Mouse (Mus musculus): ENCODE results near the gene Msn. TPM values are rescaled to one million over a fixed set of nuclear protein-coding genes. Genes with fewer than 3 reads are reported as not detected.
A peak's percentile ranks its signal among the peaks of the same experiment; 100 is the strongest.

Gene Msn
- total and polyA plus RNA-seq, 3 experiments: 15.5 to 132 (median 88.1) TPM

- no peak for DNase-seq (ENCODE audit: low read depth, low spot score)
- Histone ChIP-seq H3K9me3 (replicated peaks; ENCODE audit: insufficient read depth, low read length) (no peaks in the 10 kb centered on the region), H3K4me3 (ENCODE audit: control insufficient read depth in 1 of 2, insufficient read depth in 1 of 2, low read depth in 2 of 2, low read length in 2 of 2) (no peak overlapping the region), H3K27me3 (ENCODE audit: control insufficient read depth in 1 of 2, insufficient read depth in 2 of 2, low read length in 2 of 2) (no peaks in the 10 kb centered on the region), H3K9ac (ENCODE audit: control insufficient read depth, low read depth, low read length, poor library complexity, severe bottlenecking) (0 out of 2 replicates have a peak overlapping the region, but pooled peaks have one; percentile 18), H3K4me1 (ENCODE audit: control insufficient read depth in 1 of 2, insufficient read depth in 2 of 2, low read length in 2 of 2) (peaks cover 29 to 38% of the 10 kb centered on the region in 2 experiments), H3K79me2 (ENCODE audit: control insufficient read depth, insufficient read depth, low read length, poor library complexity) (peaks cover 15% of the 10 kb centered on the region), H3K36me3 (ENCODE audit: control insufficient read depth in 1 of 2, insufficient read depth in 2 of 2, low read length in 2 of 2) (peaks cover 0 to 68% of the 10 kb centered on the region in 2 experiments; a peak in 3 of 4 replicates), H3K27ac (ENCODE audit: control insufficient read depth, low read depth, low read length) (peak overlapping the region; percentile 59)
- TF ChIP-seq NRF1 (IDR thresholded peaks at IDR 0.05; ENCODE audit: insufficient read depth, low read depth, low read length, poor library complexity, severe bottlenecking) (no peak), CTCF (IDR thresholded peaks at IDR 0.05 in 2 of 3, conservative IDR thresholded peaks at IDR 0.05 in 1 of 3; ENCODE audit: control insufficient read depth in 1 of 3, insufficient read depth in 1 of 3, low read depth in 2 of 3, low read length in 3 of 3, poor library complexity in 1 of 3, severe bottlenecking in 1 of 3) (peak in 2 of 3 experiments; percentile 7 to 12; a peak in 1 of 6 replicates)
These were observed 37.4 kb downstream of the Msn start for GRCm38 (mm10) chrX:96133260-96133659.

GRCm38 (mm10) chrX:96134243-96134661, 38.4 kb downstream of the Msn start:
- Histone ChIP-seq H3K9me3 (replicated peaks; ENCODE audit: insufficient read depth, low read length) (no peaks in the 10 kb centered on the region), H3K4me1 (ENCODE audit: control insufficient read depth in 1 of 2, insufficient read depth in 2 of 2, low read length in 2 of 2) (peaks cover 30 to 39% of the 10 kb centered on the region in 2 experiments), H3K27me3 (ENCODE audit: control insufficient read depth in 1 of 2, insufficient read depth in 2 of 2, low read length in 2 of 2) (no peaks in the 10 kb centered on the region), H3K79me2 (ENCODE audit: control insufficient read depth, insufficient read depth, low read length, poor library complexity) (peaks cover 15% of the 10 kb centered on the region), H3K9ac (ENCODE audit: control insufficient read depth, low read depth, low read length, poor library complexity, severe bottlenecking) (no peak overlapping the region), H3K4me3 (ENCODE audit: control insufficient read depth in 1 of 2, insufficient read depth in 1 of 2, low read depth in 2 of 2, low read length in 2 of 2) (no peak overlapping the region), H3K36me3 (ENCODE audit: control insufficient read depth in 1 of 2, insufficient read depth in 2 of 2, low read length in 2 of 2) (peaks cover 0 to 65% of the 10 kb centered on the region in 2 experiments; a peak in 3 of 4 replicates), H3K27ac (ENCODE audit: control insufficient read depth, low read depth, low read length) (peak overlapping the region; percentile 51)
- DNase-seq (ENCODE audit: low read depth, low spot score): peak; percentile 40
- 0 out of 2 replicates have a peak, but pooled peaks have one; percentile 18 for TF ChIP-seq TCF12 (IDR thresholded peaks at IDR 0.05; ENCODE audit: low read depth, low read length)
- TF ChIP-seq TAL1 (IDR thresholded peaks at IDR 0.05; ENCODE audit: low read length): peak; percentile 38; the same call in 1 of the 2 replicates
- peak; percentile 48 to 57; a peak in 3 of 4 replicates for TF ChIP-seq EP300 (IDR thresholded peaks at IDR 0.05; ENCODE audit: low read depth in 1 of 2, low read length in 2 of 2)
- TF ChIP-seq GATA1 (IDR thresholded peaks at IDR 0.05; ENCODE audit: low read depth, low read length): peak; percentile 69
- no peak for TF ChIP-seq POLR2AphosphoS5 (IDR thresholded peaks at IDR 0.05; ENCODE audit: borderline replicate concordance, low read depth, low read length)
- TF ChIP-seq GABPA (IDR thresholded peaks at IDR 0.05; ENCODE audit: low read depth, low read length): no peak
- TF ChIP-seq SIN3A (IDR thresholded peaks at IDR 0.05; ENCODE audit: low read length): peak; percentile 40; the same call in 1 of the 2 replicates
- TF ChIP-seq ETS1 (IDR thresholded peaks at IDR 0.05; ENCODE audit: low read depth, low read length): peak; percentile 30; the same call in 1 of the 2 replicates

GRCm38 (mm10) chrX:96134840-96135580, 39.2 kb downstream of the Msn start:
- H3K4me3 ChIP-seq (ENCODE audit: control insufficient read depth in 1 of 2, insufficient read depth in 1 of 2, low read depth in 2 of 2, low read length in 2 of 2): no peak overlapping the region
- DNase-seq (ENCODE audit: low read depth, low spot score): peak; percentile 58
- H3K79me2 ChIP-seq (ENCODE audit: control insufficient read depth, insufficient read depth, low read length, poor library complexity): peaks cover 17% of the 10 kb centered on the region
- peaks cover 33 to 34% of the 10 kb centered on the region in 2 experiments for H3K4me1 ChIP-seq (ENCODE audit: control insufficient read depth in 1 of 2, insufficient read depth in 2 of 2, low read length in 2 of 2)
- H3K27ac ChIP-seq (ENCODE audit: control insufficient read depth, low read depth, low read length): peak overlapping the region; percentile 51
- H3K36me3 ChIP-seq (ENCODE audit: control insufficient read depth in 1 of 2, insufficient read depth in 2 of 2, low read length in 2 of 2): peaks cover 0 to 60% of the 10 kb centered on the region in 2 experiments; a peak in 3 of 4 replicates
- no peaks in the 10 kb centered on the region for H3K27me3 ChIP-seq (ENCODE audit: control insufficient read depth in 1 of 2, insufficient read depth in 2 of 2, low read length in 2 of 2)
- no peaks in the 10 kb centered on the region for H3K9me3 ChIP-seq (replicated peaks; ENCODE audit: insufficient read depth, low read length)
- H3K9ac ChIP-seq (ENCODE audit: control insufficient read depth, low read depth, low read length, poor library complexity, severe bottlenecking): no peak overlapping the region
- peak; percentile 5; the same call in 1 of the 2 replicates for TF ChIP-seq TAL1 (IDR thresholded peaks at IDR 0.05; ENCODE audit: low read length)
- no peak for TF ChIP-seq UBTF (IDR thresholded peaks at IDR 0.05; ENCODE audit: borderline replicate concordance, insufficient read depth, low read depth, low read length)
- TF ChIP-seq TCF12 (IDR thresholded peaks at IDR 0.05; ENCODE audit: low read depth, low read length): no peak
- no peak for TF ChIP-seq CHD1 (IDR thresholded peaks at IDR 0.05; ENCODE audit: low read depth, low read length)
- peak; percentile 76; the same call in 1 of the 2 replicates for TF ChIP-seq RCOR1 (IDR thresholded peaks at IDR 0.05; ENCODE audit: low read depth, low read length)

Measured in MEL (cell line).